Mouse (Mus musculus): ENCODE results near the gene Apom. TPM values are rescaled to one million over a fixed set of nuclear protein-coding genes. Genes with fewer than 3 reads are reported as not detected.
A peak's percentile ranks its signal among the peaks of the same experiment; 100 is the strongest.
"Not testable (repeated sequence)": the region's sequence is repeated elsewhere in the genome, so short reads cannot be mapped to it uniquely, and the experiment has no call there.

Apom gene
- polyA plus RNA-seq, 1 experiment from 2014 or later: 10.4 TPM

GRCm38 (mm10) chr17:35125578-35125977 is 6.3 kb downstream of the Apom start:
- H3K9me3 ChIP-seq (ENCODE audit: control insufficient read depth, low read length): no peaks in the 10 kb centered on the region
- ATAC-seq (ENCODE audit: low FRiP score, low TSS enrichment): no peak
- peak overlapping the region; percentile 80 for H3K4me2 ChIP-seq (replicated peaks; ENCODE audit: low read depth, low read length)
- H3K27me3 ChIP-seq (ENCODE audit: control insufficient read depth, insufficient read depth, low read length): no peaks in the 10 kb centered on the region
- peak overlapping the region; percentile 70 for H3K4me3 ChIP-seq (ENCODE audit: low read length)
- 33% methylated on average over 6 of the region's 6 CpGs for WGBS
- H3K27ac ChIP-seq (ENCODE audit: low read depth, low read length): peak overlapping the region; percentile 82; the same call in 1 of the 2 replicates
- peak overlapping the region; percentile 86 for H3K9ac ChIP-seq (ENCODE audit: low read depth, low read length)
- H3K36me3 ChIP-seq (ENCODE audit: control insufficient read depth, insufficient read depth, low read length): peaks cover 17% of the 10 kb centered on the region; the same call in 1 of the 2 replicates
- H3K4me1 ChIP-seq (ENCODE audit: control insufficient read depth, insufficient read depth, low read length): peaks cover 29% of the 10 kb centered on the region; the same call in 1 of the 2 replicates

- no peak for ATAC-seq (ENCODE audit: low FRiP score, low TSS enrichment)
- H3K9me3 ChIP-seq (ENCODE audit: control insufficient read depth, low read length): no peaks in the 10 kb centered on the region
- peaks cover 33% of the 10 kb centered on the region for H3K4me1 ChIP-seq (ENCODE audit: control insufficient read depth, insufficient read depth, low read length)
- H3K4me2 ChIP-seq (replicated peaks; ENCODE audit: low read depth, low read length): no peak overlapping the region
- 96% methylated on average over 1 of the region's 1 CpGs for WGBS
- H3K4me3 ChIP-seq (ENCODE audit: low read length): no peak overlapping the region; the same call in 1 of the 2 replicates
- peak overlapping the region; percentile 86; the same call in 1 of the 2 replicates for H3K9ac ChIP-seq (ENCODE audit: low read depth, low read length)
- H3K27me3 ChIP-seq (ENCODE audit: control insufficient read depth, insufficient read depth, low read length): no peaks in the 10 kb centered on the region
- H3K27ac ChIP-seq (ENCODE audit: low read depth, low read length): no peak overlapping the region
- peaks cover 15% of the 10 kb centered on the region; the same call in 1 of the 2 replicates for H3K36me3 ChIP-seq (ENCODE audit: control insufficient read depth, insufficient read depth, low read length)
Observed at GRCm38 (mm10) chr17:35125081-35125480, 6.8 kb downstream of the Apom start.

GRCm38 (mm10) chr17:35124261-35124896 is 7.5 kb downstream of the Apom start:
- not testable (repeated sequence) for ATAC-seq (ENCODE audit: low FRiP score, low TSS enrichment); H3K27ac ChIP-seq (ENCODE audit: low read depth, low read length); H3K4me3 ChIP-seq (ENCODE audit: low read length); H3K27me3 ChIP-seq (ENCODE audit: control insufficient read depth, insufficient read depth, low read length); H3K9me3 ChIP-seq (ENCODE audit: control insufficient read depth, low read length); H3K4me2 ChIP-seq (replicated peaks; ENCODE audit: low read depth, low read length); H3K9ac ChIP-seq (ENCODE audit: low read depth, low read length)
- Histone ChIP-seq H3K4me1 (ENCODE audit: control insufficient read depth, insufficient read depth, low read length) (peaks cover 37% of the 10 kb centered on the region), H3K36me3 (ENCODE audit: control insufficient read depth, insufficient read depth, low read length) (peaks cover 19% of the 10 kb centered on the region; the same call in 1 of the 2 replicates)
- WGBS: 93% methylated on average over 12 of the region's 12 CpGs

- H3K4me1 ChIP-seq (ENCODE audit: control insufficient read depth, insufficient read depth, low read length): peaks cover 33% of the 10 kb centered on the region
Observed at GRCm38 (mm10) chr17:35123287-35123686, 8.6 kb downstream of the Apom start.

GRCm38 (mm10) chr17:35121871-35122303 is 10.0 kb downstream of the Apom start, which contains the start of gene Csnk2b:
Csnk2b (minus strand) TSS chr17:35122053.
- Histone ChIP-seq H3K9ac (ENCODE audit: low read depth, low read length) (peak within 1 kb of the TSS; percentile 93), H3K27ac (ENCODE audit: low read depth, low read length) (peak within 1 kb of the TSS; percentile 88), H3K4me3 (ENCODE audit: low read length) (peak within 1 kb of the TSS; percentile 98), H3K9me3 (ENCODE audit: control insufficient read depth, low read length) (no peaks in the 10 kb centered on the region), H3K27me3 (ENCODE audit: control insufficient read depth, insufficient read depth, low read length) (no peaks in the 10 kb centered on the region), H3K4me2 (replicated peaks; ENCODE audit: low read depth, low read length) (peak within 1 kb of the TSS; percentile 92), H3K36me3 (ENCODE audit: control insufficient read depth, insufficient read depth, low read length) (peaks cover 38% of the 10 kb centered on the region), H3K4me1 (ENCODE audit: control insufficient read depth, insufficient read depth, low read length) (peaks cover 24% of the 10 kb centered on the region)
- under 1% methylated on average over 19 of the region's 19 CpGs for WGBS
- no peak; the same call in 1 of the 2 replicates for ATAC-seq (ENCODE audit: low FRiP score, low TSS enrichment)

More at GRCm38 (mm10) chr17:35123287-35123686, 8.6 kb downstream of the Apom start:
- not testable (repeated sequence) for H3K27me3 ChIP-seq (ENCODE audit: control insufficient read depth, insufficient read depth, low read length); H3K4me3 ChIP-seq (ENCODE audit: low read length); ATAC-seq (ENCODE audit: low FRiP score, low TSS enrichment); H3K9ac ChIP-seq (ENCODE audit: low read depth, low read length); H3K4me2 ChIP-seq (replicated peaks; ENCODE audit: low read depth, low read length); H3K27ac ChIP-seq (ENCODE audit: low read depth, low read length); H3K9me3 ChIP-seq (ENCODE audit: control insufficient read depth, low read length)
- H3K36me3 ChIP-seq (ENCODE audit: control insufficient read depth, insufficient read depth, low read length): peaks cover 28% of the 10 kb centered on the region
- 92% methylated on average over 9 of the region's 9 CpGs for WGBS

GRCm38 (mm10) chr17:35121143-35121799 is 10.6 kb downstream of the Apom start, which contains the start of gene Gpank1:
Gpank1 (plus strand) TSS chr17:35121455.
- ATAC-seq (ENCODE audit: low FRiP score, low TSS enrichment): peak; percentile 93
- Histone ChIP-seq H3K4me1 (ENCODE audit: control insufficient read depth, insufficient read depth, low read length) (peaks cover 19% of the 10 kb centered on the region), H3K4me3 (ENCODE audit: low read length) (peak within 1 kb of the TSS; percentile 98), H3K9ac (ENCODE audit: low read depth, low read length) (peak within 1 kb of the TSS; percentile 93), H3K27ac (ENCODE audit: low read depth, low read length) (peak within 1 kb of the TSS; percentile 88), H3K27me3 (ENCODE audit: control insufficient read depth, insufficient read depth, low read length) (no peaks in the 10 kb centered on the region), H3K36me3 (ENCODE audit: control insufficient read depth, insufficient read depth, low read length) (peaks cover 42% of the 10 kb centered on the region), H3K4me2 (replicated peaks; ENCODE audit: low read depth, low read length) (peak within 1 kb of the TSS; percentile 92), H3K9me3 (ENCODE audit: control insufficient read depth, low read length) (no peaks in the 10 kb centered on the region)
- WGBS: under 1% methylated on average over 50 of the region's 50 CpGs

GRCm38 (mm10) chr17:35120745-35121142 is 11.1 kb downstream of the Apom start:
- Histone ChIP-seq H3K27me3 (ENCODE audit: control insufficient read depth, insufficient read depth, low read length) (no peaks in the 10 kb centered on the region), H3K36me3 (ENCODE audit: control insufficient read depth, insufficient read depth, low read length) (peaks cover 47% of the 10 kb centered on the region), H3K4me3 (ENCODE audit: low read length) (peak overlapping the region; percentile 98), H3K9ac (ENCODE audit: low read depth, low read length) (peak overlapping the region; percentile 93), H3K4me2 (replicated peaks; ENCODE audit: low read depth, low read length) (peak overlapping the region; percentile 92), H3K4me1 (ENCODE audit: control insufficient read depth, insufficient read depth, low read length) (peaks cover 19% of the 10 kb centered on the region), H3K9me3 (ENCODE audit: control insufficient read depth, low read length) (no peaks in the 10 kb centered on the region), H3K27ac (ENCODE audit: low read depth, low read length) (peak overlapping the region; percentile 63)
- 0% methylated on average over 33 of the region's 33 CpGs for WGBS
- peak; percentile 7; the same call in 1 of the 2 replicates for ATAC-seq (ENCODE audit: low FRiP score, low TSS enrichment)

GRCm38 (mm10) chr17:35115046-35116019 is 16.5 kb downstream of the Apom start, which contains the start of gene Ly6g5b:
Ly6g5b (minus strand) TSS chr17:35115428.
- H3K36me3 ChIP-seq (ENCODE audit: control insufficient read depth, insufficient read depth, low read length): peaks cover 53% of the 10 kb centered on the region
- no peak within 1 kb of the TSS for H3K4me3 ChIP-seq (ENCODE audit: low read length)
- WGBS: 80% methylated on average over 8 of the region's 8 CpGs
- H3K27ac ChIP-seq (ENCODE audit: low read depth, low read length): no peak within 1 kb of the TSS
- peaks cover 7% of the 10 kb centered on the region for H3K4me1 ChIP-seq (ENCODE audit: control insufficient read depth, insufficient read depth, low read length)
- H3K27me3 ChIP-seq (ENCODE audit: control insufficient read depth, insufficient read depth, low read length): no peaks in the 10 kb centered on the region
- no peak within 1 kb of the TSS for H3K4me2 ChIP-seq (replicated peaks; ENCODE audit: low read depth, low read length)
- no peak for ATAC-seq (ENCODE audit: low FRiP score, low TSS enrichment)
- H3K9ac ChIP-seq (ENCODE audit: low read depth, low read length): no peak within 1 kb of the TSS
- H3K9me3 ChIP-seq (ENCODE audit: control insufficient read depth, low read length): no peaks in the 10 kb centered on the region

All from kidney, embryonic 14.5 days (tissue).